Mouse (Mus musculus) naive thymus-derived CD4-positive, alpha-beta T cell, adult 2 months (primary cell): ENCODE measurements around the gene Gm5751.
"Not testable (repeated sequence)": the region's sequence is repeated elsewhere in the genome, so short reads cannot be mapped to it uniquely, and the experiment has no call there.

ENCODE experiments used
- DNase-seq: peaks from one replicate; pipeline ENCODE4 v3.0.0-alpha.2; 2011; ENCODE audit warnings: low read depth

The Gm5751 gene

GRCm38 (mm10) chrX:8873953-8874352 is at the start of gene Gm5751:
Gm5751 (plus strand) TSS chrX:8874253.
- DNase-seq, result not testable (repeated sequence)

- peak; percentile 0 for DNase-seq
Observed at GRCm38 (mm10) chrX:8832043-8832442, 42.0 kb upstream of the Gm5751 start.

- no peak for DNase-seq
Observed at GRCm38 (mm10) chrX:8843694-8844093, 30.4 kb upstream of the Gm5751 start, which contains the start of gene Gm6592. Gm6592 (plus strand) TSS chrX:8843994.

- no peak for DNase-seq
Observed at GRCm38 (mm10) chrX:8852486-8852885, 21.6 kb upstream of the Gm5751 start.

- DNase-seq, result peak; percentile 65
Observed at GRCm38 (mm10) chrX:8864331-8864730, 9.7 kb upstream of the Gm5751 start.

GRCm38 (mm10) chrX:8884336-8884735 is 10.3 kb downstream of the Gm5751 start:
- DNase-seq, result no peak

GRCm38 (mm10) chrX:8891975-8892342 is 17.9 kb downstream of the Gm5751 start:
- DNase-seq, result peak; percentile 5

- peak; percentile 69 for DNase-seq
Observed at GRCm38 (mm10) chrX:8892343-8893155, 18.5 kb downstream of the Gm5751 start, which contains the start of gene B630019K06Rik. B630019K06Rik (plus strand) TSS chrX:8892382.

- no peak for DNase-seq
Observed at GRCm38 (mm10) chrX:8893182-8893651, 19.2 kb downstream of the Gm5751 start.

- no peak for DNase-seq
Observed at GRCm38 (mm10) chrX:8900823-8901222, 26.8 kb downstream of the Gm5751 start.

- DNase-seq, result no peak
Observed at GRCm38 (mm10) chrX:8901906-8902472, 27.9 kb downstream of the Gm5751 start.

- DNase-seq, result no peak
Observed at GRCm38 (mm10) chrX:8921080-8921479, 47.0 kb downstream of the Gm5751 start.

GRCm38 (mm10) chrX:8921813-8922607 is 48.0 kb downstream of the Gm5751 start:
- DNase-seq, result no peak

- DNase-seq, result no peak
Observed at GRCm38 (mm10) chrX:8927308-8927707, 53.3 kb downstream of the Gm5751 start.
